Mouse (Mus musculus) forebrain, embryonic 13.5 days (tissue): ENCODE data around the gene Cdh16. TPM values are rescaled to one million over a fixed set of nuclear protein-coding genes. Genes with fewer than 3 reads are reported as not detected.
A peak's percentile ranks its signal among the peaks of the same experiment; 100 is the strongest.
"Not testable (repeated sequence)": the region's sequence is repeated elsewhere in the genome, so short reads cannot be mapped to it uniquely, and the experiment has no call there.

Experiments
- ATAC-seq: fragments of 200-750 bp; cut with Nextera tagmentation; 2 replicates; pipeline ENCODE4 v1.8.0; 2017
- H3K27ac ChIP-seq: fragments of 300-500 bp; sonication (generic); 2 replicates; pipeline ENCODE4 v1.5.1; 2015; ENCODE audit warnings: inconsistent platforms, mild to moderate bottlenecking, moderate library complexity
- H3K27me3 ChIP-seq: fragments of 300-500 bp; sonication (generic); 2 replicates; pipeline ENCODE4 v1.6.1; 2015; ENCODE audit warnings: mild to moderate bottlenecking, inconsistent platforms
- H3K36me3 ChIP-seq: fragments of 300-500 bp; sonication (generic); 2 replicates; pipeline ENCODE4 v1.6.1; 2015; ENCODE audit warnings: mild to moderate bottlenecking, inconsistent platforms; ENCODE audit not compliant: poor library complexity, severe bottlenecking
- H3K4me1 ChIP-seq: fragments of 300-500 bp; sonication (generic); 2 replicates; pipeline ENCODE4 v1.6.1; 2015; ENCODE audit warnings: inconsistent platforms
- H3K4me2 ChIP-seq: fragments of 300-500 bp; sonication (generic); 2 replicates; pipeline ENCODE4 v1.6.1; 2015; ENCODE audit warnings: inconsistent platforms, mild to moderate bottlenecking, moderate library complexity
- H3K4me3 ChIP-seq: fragments of 300-500 bp; sonication (generic); 2 replicates; pipeline ENCODE4 v1.5.1; 2015; ENCODE audit warnings: mild to moderate bottlenecking, inconsistent platforms
- H3K9ac ChIP-seq: fragments of 300-500 bp; sonication (generic); 2 replicates; pipeline ENCODE4 v1.6.1; 2015; ENCODE audit warnings: mild to moderate bottlenecking, inconsistent platforms
- H3K9me3 ChIP-seq: fragments of 300-500 bp; sonication (generic); replicated peaks from 2 replicates; pipeline ENCODE4 v1.6.1; 2016; ENCODE audit warnings: inconsistent platforms
- WGBS: fragments of 180-500 bp; shearing (Covaris S2); methylation state at CpG from one replicate; pipeline ENCODE4 v1.1.7; 2015; 5-methylcytosine and 5-hydroxymethylcytosine counted together
- polyA plus RNA-seq: library from polyadenylated mRNA; unstranded; fragments of >200 nt; fragmentation: Nextera tagmentation; extraction: Ambion mirVana; gene quantifications from 2 replicates; pipeline ENCODE4 v1.2.1, GENCODE M21; 2015

The Cdh16 gene
- polyA plus RNA-seq, 1 experiment from 2014 or later, result not detected

- Histone ChIP-seq H3K4me1 (peaks cover 8% of the 10 kb centered on the region), H3K36me3 (peaks cover 30% of the 10 kb centered on the region), H3K27ac (no peak overlapping the region), H3K27me3 (no peaks in the 10 kb centered on the region), H3K4me2 (no peak overlapping the region), H3K9me3 (no peaks in the 10 kb centered on the region), H3K4me3 (no peak overlapping the region), H3K9ac (no peak overlapping the region)
- ATAC-seq, result no peak
- WGBS, result 94% methylated on average over 31 of the region's 31 CpGs
Observed at GRCm38 (mm10) chr8:104593536-104594325, 30.5 kb downstream of the Cdh16 start.

- peaks cover 30% of the 10 kb centered on the region for H3K36me3 ChIP-seq
- H3K4me1 ChIP-seq, result peaks cover 8% of the 10 kb centered on the region
- WGBS, result 77% methylated on average over 6 of the region's 6 CpGs
- no peak overlapping the region for H3K27ac ChIP-seq
- no peaks in the 10 kb centered on the region for H3K27me3 ChIP-seq
- H3K9ac ChIP-seq, result no peak overlapping the region
- H3K4me3 ChIP-seq, result peak overlapping the region; percentile 61; the same call in 1 of the 2 replicates
- no peaks in the 10 kb centered on the region for H3K9me3 ChIP-seq
- peak overlapping the region; percentile 79 for H3K4me2 ChIP-seq
- ATAC-seq, result no peak
Observed at GRCm38 (mm10) chr8:104592566-104592965, 31.6 kb downstream of the Cdh16 start.

- H3K4me2 ChIP-seq, result peak overlapping the region; percentile 79
- peaks cover 30% of the 10 kb centered on the region for H3K36me3 ChIP-seq
- peak overlapping the region; percentile 69 for H3K9ac ChIP-seq
- 4% methylated on average over 9 of the region's 9 CpGs for WGBS
- H3K4me1 ChIP-seq, result peaks cover 8% of the 10 kb centered on the region
- H3K27me3 ChIP-seq, result no peaks in the 10 kb centered on the region
- H3K9me3 ChIP-seq, result no peaks in the 10 kb centered on the region
- no peak for ATAC-seq
- H3K4me3 ChIP-seq, result peak overlapping the region; percentile 61
- H3K27ac ChIP-seq, result no peak overlapping the region
Observed at GRCm38 (mm10) chr8:104591856-104592255, 32.3 kb downstream of the Cdh16 start.

- no peaks in the 10 kb centered on the region for H3K9me3 ChIP-seq
- H3K27me3 ChIP-seq, result no peaks in the 10 kb centered on the region
- peak; percentile 99 for ATAC-seq
- peak within 1 kb of the TSS; percentile 69 for H3K9ac ChIP-seq
- peaks cover 8% of the 10 kb centered on the region for H3K4me1 ChIP-seq
- under 1% methylated on average over 44 of the region's 44 CpGs for WGBS
- H3K4me3 ChIP-seq, result peak within 1 kb of the TSS; percentile 61
- H3K4me2 ChIP-seq, result peak within 1 kb of the TSS; percentile 79
- H3K27ac ChIP-seq, result peak within 1 kb of the TSS; percentile 44
- peaks cover 25% of the 10 kb centered on the region for H3K36me3 ChIP-seq
Observed at GRCm38 (mm10) chr8:104591133-104591834, 32.9 kb downstream of the Cdh16 start, which contains the start of gene Pdp2. Gene Pdp2, plus strand, starts transcription at chr8:104591451.

- H3K4me1 ChIP-seq, result peaks cover 8% of the 10 kb centered on the region
- H3K9me3 ChIP-seq, result 0 out of 2 replicates have a peak, but pooled peaks cover under 1% of the 10 kb centered on the region
- peaks cover 18% of the 10 kb centered on the region for H3K36me3 ChIP-seq
- H3K9ac ChIP-seq, result no peak overlapping the region
- ATAC-seq, result no peak
- no peak overlapping the region for H3K4me2 ChIP-seq
- no peak overlapping the region for H3K4me3 ChIP-seq
- no peaks in the 10 kb centered on the region for H3K27me3 ChIP-seq
- no peak overlapping the region for H3K27ac ChIP-seq
- 92% methylated on average over 3 of the region's 3 CpGs for WGBS
Observed at GRCm38 (mm10) chr8:104590284-104590683, 33.9 kb downstream of the Cdh16 start.

- H3K36me3 ChIP-seq, result no peaks in the 10 kb centered on the region
- H3K9ac ChIP-seq, result no peak overlapping the region
- no peaks in the 10 kb centered on the region for H3K27me3 ChIP-seq
- no peak overlapping the region for H3K27ac ChIP-seq
- ATAC-seq, result no peak
- H3K4me3 ChIP-seq, result no peak overlapping the region
- 60% methylated on average over 1 of the region's 1 CpGs for WGBS
- H3K4me2 ChIP-seq, result no peak overlapping the region
- peaks cover 12% of the 10 kb centered on the region; the same call in 1 of the 2 replicates for H3K9me3 ChIP-seq
- no peaks in the 10 kb centered on the region for H3K4me1 ChIP-seq
Observed at GRCm38 (mm10) chr8:104584522-104584921, 39.7 kb downstream of the Cdh16 start.

GRCm38 (mm10) chr8:104577606-104578005, 46.6 kb downstream of the Cdh16 start:
- not testable (repeated sequence) for ATAC-seq, H3K9ac ChIP-seq, H3K4me1 ChIP-seq, H3K27me3 ChIP-seq, H3K36me3 ChIP-seq, H3K4me3 ChIP-seq, H3K4me2 ChIP-seq, H3K9me3 ChIP-seq, H3K27ac ChIP-seq
- 83% methylated on average over 17 of the region's 17 CpGs for WGBS

GRCm38 (mm10) chr8:104576820-104577219, 47.4 kb downstream of the Cdh16 start:
- whole genome bisulfite sequencing, result 89% methylated on average over 3 of the region's 3 CpGs
- Histone ChIP-seq H3K4me2 (no peak overlapping the region), H3K27me3 (no peaks in the 10 kb centered on the region), H3K27ac (no peak overlapping the region), H3K36me3 (no peaks in the 10 kb centered on the region), H3K4me1 (no peaks in the 10 kb centered on the region), H3K9me3 (no peaks in the 10 kb centered on the region), H3K4me3 (no peak overlapping the region), H3K9ac (no peak overlapping the region)
- ATAC-seq, result no peak

GRCm38 (mm10) chr8:104570436-104571343, 53.5 kb downstream of the Cdh16 start:
- peak; percentile 79 for ATAC-seq
- Histone ChIP-seq H3K27ac (no peak overlapping the region), H3K4me2 (peak overlapping the region; percentile 72), H3K9ac (peak overlapping the region; percentile 59), H3K4me3 (peak overlapping the region; percentile 39), H3K27me3 (0 out of 2 replicates have a peak, but pooled peaks cover under 1% of the 10 kb centered on the region), H3K4me1 (peaks cover 6% of the 10 kb centered on the region), H3K36me3 (no peaks in the 10 kb centered on the region), H3K9me3 (no peaks in the 10 kb centered on the region)
- 8% methylated on average over 26 of the region's 26 CpGs for WGBS

- H3K27me3 ChIP-seq, result 0 out of 2 replicates have a peak, but pooled peaks cover 2% of the 10 kb centered on the region
- no peak for ATAC-seq
- 52% methylated on average over 1 of the region's 1 CpGs for WGBS
- no peak overlapping the region for H3K27ac ChIP-seq
- H3K9me3 ChIP-seq, result no peaks in the 10 kb centered on the region
- no peaks in the 10 kb centered on the region for H3K36me3 ChIP-seq
- H3K4me2 ChIP-seq, result no peak overlapping the region
- no peak overlapping the region for H3K4me3 ChIP-seq
- no peak overlapping the region for H3K9ac ChIP-seq
- peaks cover 6% of the 10 kb centered on the region for H3K4me1 ChIP-seq
Observed at GRCm38 (mm10) chr8:104569559-104569958, 54.6 kb downstream of the Cdh16 start.

- no peak overlapping the region for H3K27ac ChIP-seq
- 0 out of 2 replicates have a peak, but pooled peaks cover 2% of the 10 kb centered on the region for H3K27me3 ChIP-seq
- 95% methylated on average over 5 of the region's 5 CpGs for WGBS
- ATAC-seq, result peak; percentile 61
- H3K4me1 ChIP-seq, result no peaks in the 10 kb centered on the region; the same call in 1 of the 2 replicates
- no peaks in the 10 kb centered on the region for H3K36me3 ChIP-seq
- H3K9ac ChIP-seq, result no peak overlapping the region
- no peaks in the 10 kb centered on the region for H3K9me3 ChIP-seq
- H3K4me2 ChIP-seq, result no peak overlapping the region
- H3K4me3 ChIP-seq, result no peak overlapping the region
Observed at GRCm38 (mm10) chr8:104565457-104565798, 58.8 kb downstream of the Cdh16 start.
